Mouse (Mus musculus) midbrain, embryonic 11.5 days (tissue): ENCODE results near the gene Lcp2. TPM values are rescaled to one million over a fixed set of nuclear protein-coding genes. Genes with fewer than 3 reads are reported as not detected.

ENCODE experiments used
- ATAC-seq: fragments of 200-750 bp; cut with Nextera tagmentation; 2 replicates; pipeline ENCODE4 v1.8.0; 2017; ENCODE audit warnings: moderate TSS enrichment, moderate library complexity; ENCODE audit not compliant: low FRiP score
- DNase-seq: peaks from one replicate; pipeline ENCODE4 v3.0.0; 2015; ENCODE audit warnings: low spot score; ENCODE audit errors: missing footprints
- H3K27ac ChIP-seq: fragments of 300-500 bp; sonication (generic); 2 replicates; pipeline ENCODE4 v1.5.1; 2014; ENCODE audit warnings: low read depth, low read length
- H3K27me3 ChIP-seq: fragments of 300-500 bp; sonication (generic); 2 replicates; pipeline ENCODE4 v1.6.1; 2014; ENCODE audit warnings: mild to moderate bottlenecking, low read length, moderate library complexity, mixed read lengths; ENCODE audit not compliant: control insufficient read depth, insufficient read depth
- H3K36me3 ChIP-seq: fragments of 300-500 bp; sonication (generic); 2 replicates; pipeline ENCODE4 v1.6.1; 2014; ENCODE audit warnings: mild to moderate bottlenecking, low read length, moderate library complexity, mixed read lengths; ENCODE audit not compliant: control insufficient read depth, insufficient read depth
- H3K4me1 ChIP-seq: fragments of 300-500 bp; sonication (generic); 2 replicates; pipeline ENCODE4 v1.6.1; 2014; ENCODE audit warnings: low read length; ENCODE audit not compliant: control insufficient read depth, insufficient read depth
- H3K4me2 ChIP-seq: fragments of 300-500 bp; sonication (generic); 2 replicates; pipeline ENCODE4 v1.6.1; 2014; ENCODE audit warnings: mild to moderate bottlenecking, moderate library complexity
- H3K4me3 ChIP-seq: fragments of 300-500 bp; sonication (generic); 2 replicates; pipeline ENCODE4 v1.5.1; 2014; ENCODE audit warnings: low read depth, low read length
- H3K9ac ChIP-seq: fragments of 300-500 bp; sonication (generic); 2 replicates; pipeline ENCODE4 v1.6.1; 2014; ENCODE audit warnings: low read length
- H3K9me3 ChIP-seq: fragments of 300-500 bp; sonication (generic); 2 replicates; pipeline ENCODE4 v1.6.1; 2016; ENCODE audit warnings: low read length; ENCODE audit not compliant: control insufficient read depth
- WGBS: fragments of 180-500 bp; shearing (Covaris S2); extraction: QIAGEN DNeasy Blood & Tissue Kit; methylation state at CpG from one replicate; pipeline ENCODE4 v1.1.7; 2014; 5-methylcytosine and 5-hydroxymethylcytosine counted together
- polyA plus RNA-seq: library from polyadenylated mRNA; unstranded; fragments of >200 nt; fragmentation: Nextera tagmentation; extraction: Ambion mirVana; gene quantifications from 2 replicates; pipeline ENCODE4 v1.2.1, GENCODE M21; 2014

Gene Lcp2
- polyA plus RNA-seq, 1 experiment from 2014 or later, result 2.7 TPM

- no peak overlapping the region for H3K4me2 ChIP-seq
- no peak overlapping the region for H3K27ac ChIP-seq
- WGBS, result 80% methylated on average over 7 of the region's 7 CpGs
- no peak overlapping the region for H3K4me3 ChIP-seq
- no peaks in the 10 kb centered on the region for H3K4me1 ChIP-seq
- no peaks in the 10 kb centered on the region for H3K36me3 ChIP-seq
- no peaks in the 10 kb centered on the region for H3K27me3 ChIP-seq
- H3K9me3 ChIP-seq, result no peaks in the 10 kb centered on the region
- ATAC-seq (no peak), DNase-seq (no peak)
- no peak overlapping the region for H3K9ac ChIP-seq
Measured at GRCm38 (mm10) chr11:34010133-34010858, 36.4 kb upstream of the Lcp2 start.

- Histone ChIP-seq H3K4me3 (no peak overlapping the region), H3K4me1 (no peaks in the 10 kb centered on the region), H3K9me3 (no peaks in the 10 kb centered on the region), H3K27ac (no peak overlapping the region), H3K9ac (no peak overlapping the region), H3K4me2 (no peak overlapping the region), H3K36me3 (no peaks in the 10 kb centered on the region), H3K27me3 (no peaks in the 10 kb centered on the region)
- DNase-seq (no peak), ATAC-seq (no peak)
- WGBS, result 81% methylated on average over 4 of the region's 4 CpGs
Measured at GRCm38 (mm10) chr11:34010859-34011172, 35.9 kb upstream of the Lcp2 start.

GRCm38 (mm10) chr11:34012007-34012652 lies 34.6 kb upstream of the Lcp2 start:
- Histone ChIP-seq H3K4me3 (no peak overlapping the region), H3K9me3 (no peaks in the 10 kb centered on the region), H3K27me3 (no peaks in the 10 kb centered on the region), H3K4me1 (no peaks in the 10 kb centered on the region), H3K27ac (no peak overlapping the region), H3K36me3 (no peaks in the 10 kb centered on the region), H3K9ac (no peak overlapping the region), H3K4me2 (no peak overlapping the region)
- ATAC-seq (no peak), DNase-seq (no peak)
- WGBS, result 48% methylated on average over 6 of the region's 6 CpGs

- no peak overlapping the region for H3K9ac ChIP-seq
- no peak overlapping the region for H3K4me2 ChIP-seq
- no peak for DNase-seq
- ATAC-seq, result no peak
- no peak overlapping the region for H3K4me3 ChIP-seq
- no peak overlapping the region for H3K27ac ChIP-seq
- WGBS, result 80% methylated on average over 1 of the region's 1 CpGs
- no peaks in the 10 kb centered on the region for H3K9me3 ChIP-seq
- H3K4me1 ChIP-seq, result no peaks in the 10 kb centered on the region
- no peaks in the 10 kb centered on the region for H3K27me3 ChIP-seq
- H3K36me3 ChIP-seq, result no peaks in the 10 kb centered on the region
Measured at GRCm38 (mm10) chr11:34025091-34025490, 21.6 kb upstream of the Lcp2 start.

GRCm38 (mm10) chr11:34029658-34030057 lies 17.1 kb upstream of the Lcp2 start:
- H3K4me1 ChIP-seq, result no peaks in the 10 kb centered on the region
- no peak overlapping the region for H3K9ac ChIP-seq
- no peaks in the 10 kb centered on the region for H3K36me3 ChIP-seq
- no peak overlapping the region for H3K4me2 ChIP-seq
- no peak overlapping the region for H3K4me3 ChIP-seq
- DNase-seq (no peak), ATAC-seq (no peak)
- H3K27me3 ChIP-seq, result no peaks in the 10 kb centered on the region
- H3K27ac ChIP-seq, result no peak overlapping the region
- H3K9me3 ChIP-seq, result no peaks in the 10 kb centered on the region
- WGBS, result 43% methylated on average over 5 of the region's 5 CpGs

- Histone ChIP-seq H3K36me3 (no peaks in the 10 kb centered on the region), H3K4me3 (no peak overlapping the region), H3K4me1 (no peaks in the 10 kb centered on the region), H3K27me3 (no peaks in the 10 kb centered on the region), H3K9me3 (no peaks in the 10 kb centered on the region), H3K9ac (no peak overlapping the region), H3K27ac (no peak overlapping the region), H3K4me2 (no peak overlapping the region)
- 76% methylated on average over 8 of the region's 8 CpGs for WGBS
- ATAC-seq (no peak), DNase-seq (no peak)
Measured at GRCm38 (mm10) chr11:34031015-34031805, 15.5 kb upstream of the Lcp2 start.

- H3K27ac ChIP-seq, result no peak overlapping the region
- no peak overlapping the region for H3K4me2 ChIP-seq
- no peaks in the 10 kb centered on the region for H3K36me3 ChIP-seq
- H3K4me3 ChIP-seq, result no peak overlapping the region
- 86% methylated on average over 5 of the region's 5 CpGs for WGBS
- no peak for ATAC-seq
- no peaks in the 10 kb centered on the region for H3K4me1 ChIP-seq
- no peak for DNase-seq
- no peaks in the 10 kb centered on the region for H3K9me3 ChIP-seq
- H3K9ac ChIP-seq, result no peak overlapping the region
- no peaks in the 10 kb centered on the region for H3K27me3 ChIP-seq
Measured at GRCm38 (mm10) chr11:34034008-34034505, 12.7 kb upstream of the Lcp2 start.

- Histone ChIP-seq H3K4me1 (no peaks in the 10 kb centered on the region), H3K4me2 (no peak overlapping the region), H3K9ac (no peak overlapping the region), H3K4me3 (no peak overlapping the region), H3K9me3 (no peaks in the 10 kb centered on the region), H3K27me3 (no peaks in the 10 kb centered on the region), H3K27ac (no peak overlapping the region), H3K36me3 (no peaks in the 10 kb centered on the region)
- DNase-seq (no peak), ATAC-seq (no peak)
- 83% methylated on average over 2 of the region's 2 CpGs for WGBS
Measured at GRCm38 (mm10) chr11:34034794-34035193, 11.9 kb upstream of the Lcp2 start.
